Mouse (Mus musculus) liver, embryonic 14.5 days (tissue): ENCODE measurements around the gene Mgst3.

ENCODE experiments used
- CTCF ChIP-seq: IDR thresholded peaks from 2 replicates; pipeline ENCODE4 v1.5.1; 2016; ENCODE audit warnings: antibody characterized with exemption, low read depth, control low read depth
- EP300 ChIP-seq: IDR thresholded peaks from 2 replicates; pipeline ENCODE4 v1.6.1; 2016; ENCODE audit warnings: antibody characterized with exemption, low read depth

DNA sequence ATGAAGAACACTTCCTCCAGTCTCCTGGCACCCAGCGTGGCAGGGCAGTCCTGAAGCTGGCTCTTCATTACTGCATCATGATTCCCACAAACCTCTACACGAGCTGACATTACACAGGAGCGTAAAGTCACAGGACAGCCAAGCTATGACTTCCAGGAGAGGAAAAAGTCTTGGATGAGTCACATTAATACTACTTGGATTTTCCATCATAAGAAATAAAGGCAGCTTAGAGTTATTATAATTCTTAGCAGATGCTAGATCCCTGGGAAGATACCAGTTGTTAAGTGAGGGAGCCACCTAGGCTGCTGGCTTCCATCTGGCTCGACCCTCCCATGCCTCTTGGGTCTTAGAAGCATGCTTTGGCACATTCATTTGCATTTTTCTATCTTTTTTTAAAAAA, 3.3 kb downstream of the Mgst3 start:
- TF ChIP-seq CTCF (no peak), EP300 (no peak)
